Mouse (Mus musculus) intestine, embryonic 15.5 days (tissue): ENCODE data around the gene Slc39a11. TPM values are rescaled to one million over a fixed set of nuclear protein-coding genes. Genes with fewer than 3 reads are reported as not detected.

Experiments
- ATAC-seq: fragments of 200-750 bp; cut with Nextera tagmentation; 2 replicates; pipeline ENCODE4 v1.8.0; 2017; ENCODE audit warnings: moderate TSS enrichment, moderate library complexity
- H3K27ac ChIP-seq: fragments of 300-500 bp; sonication (generic); 2 replicates; pipeline ENCODE4 v1.5.1; 2015; ENCODE audit warnings: mild to moderate bottlenecking, inconsistent platforms
- H3K27me3 ChIP-seq: fragments of 300-500 bp; sonication (generic); replicated peaks from 2 replicates; pipeline ENCODE4 v1.6.1; 2015; ENCODE audit warnings: inconsistent platforms
- H3K36me3 ChIP-seq: fragments of 300-500 bp; sonication (generic); 2 replicates; pipeline ENCODE4 v1.6.1; 2015; ENCODE audit warnings: inconsistent platforms
- H3K4me1 ChIP-seq: fragments of 300-500 bp; sonication (generic); replicated peaks from 2 replicates; pipeline ENCODE4 v1.6.1; 2015; ENCODE audit warnings: inconsistent platforms
- H3K4me2 ChIP-seq: fragments of 300-500 bp; sonication (generic); replicated peaks from 2 replicates; pipeline ENCODE4 v1.6.1; 2015; ENCODE audit warnings: mild to moderate bottlenecking, inconsistent platforms
- H3K4me3 ChIP-seq: fragments of 300-500 bp; sonication (generic); replicated peaks from 2 replicates; pipeline ENCODE4 v1.5.1; 2015; ENCODE audit warnings: inconsistent platforms
- H3K9ac ChIP-seq: fragments of 300-500 bp; sonication (generic); 2 replicates; pipeline ENCODE4 v1.6.1; 2015; ENCODE audit warnings: inconsistent platforms
- H3K9me3 ChIP-seq: fragments of 300-500 bp; sonication (generic); 2 replicates; pipeline ENCODE4 v1.6.1; 2016; ENCODE audit warnings: inconsistent platforms
- WGBS: fragments of 180-500 bp; shearing (Covaris S2); methylation state at CpG from one replicate; pipeline ENCODE4 v1.1.7; 2015; 5-methylcytosine and 5-hydroxymethylcytosine counted together
- polyA plus RNA-seq: library from polyadenylated mRNA; unstranded; fragments of >200 nt; fragmentation: Nextera tagmentation; extraction: Ambion mirVana; gene quantifications from 2 replicates; pipeline ENCODE4 v1.2.1, GENCODE M21; 2015

Slc39a11 gene
- polyA plus RNA-seq, 1 experiment from 2014 or later = 40.8 TPM

GRCm38 (mm10) chr11:113309265-113309951, 340.5 kb downstream of the Slc39a11 start:
- Histone ChIP-seq H3K9ac (no peak overlapping the region), H3K27ac (no peak overlapping the region), H3K4me2 (no peak overlapping the region), H3K27me3 (no peaks in the 10 kb centered on the region), H3K4me1 (no peaks in the 10 kb centered on the region), H3K4me3 (no peak overlapping the region), H3K36me3 (no peaks in the 10 kb centered on the region), H3K9me3 (no peaks in the 10 kb centered on the region)
- WGBS = 70% methylated on average over 10 of the region's 10 CpGs
- no peak for ATAC-seq

GRCm38 (mm10) chr11:113308256-113308941, 341.5 kb downstream of the Slc39a11 start:
- Histone ChIP-seq H3K9ac (no peak overlapping the region), H3K4me1 (no peaks in the 10 kb centered on the region), H3K9me3 (no peaks in the 10 kb centered on the region), H3K4me3 (no peak overlapping the region), H3K4me2 (no peak overlapping the region), H3K27me3 (no peaks in the 10 kb centered on the region), H3K36me3 (no peaks in the 10 kb centered on the region), H3K27ac (no peak overlapping the region)
- WGBS = 71% methylated on average over 4 of the region's 4 CpGs
- no peak for ATAC-seq

GRCm38 (mm10) chr11:113303204-113303603, 346.7 kb downstream of the Slc39a11 start:
- ATAC-seq = no peak
- H3K4me1 ChIP-seq = no peaks in the 10 kb centered on the region
- no peak overlapping the region for H3K9ac ChIP-seq
- no peaks in the 10 kb centered on the region for H3K36me3 ChIP-seq
- no peak overlapping the region for H3K4me2 ChIP-seq
- H3K27me3 ChIP-seq = no peaks in the 10 kb centered on the region
- 85% methylated on average over 5 of the region's 5 CpGs for WGBS
- H3K4me3 ChIP-seq = no peak overlapping the region
- no peak overlapping the region for H3K27ac ChIP-seq
- no peaks in the 10 kb centered on the region for H3K9me3 ChIP-seq

- H3K4me2 ChIP-seq = no peak overlapping the region
- no peaks in the 10 kb centered on the region for H3K36me3 ChIP-seq
- no peak overlapping the region for H3K9ac ChIP-seq
- WGBS = 76% methylated on average over 10 of the region's 10 CpGs
- no peak overlapping the region for H3K27ac ChIP-seq
- H3K4me1 ChIP-seq = 0 out of 2 replicates have a peak, but pooled peaks cover 6% of the 10 kb centered on the region
- no peaks in the 10 kb centered on the region for H3K9me3 ChIP-seq
- H3K27me3 ChIP-seq = no peaks in the 10 kb centered on the region
- ATAC-seq = no peak
- no peak overlapping the region for H3K4me3 ChIP-seq
Measured at GRCm38 (mm10) chr11:113299492-113299891, 350.4 kb downstream of the Slc39a11 start.

- H3K9ac ChIP-seq = no peak overlapping the region
- no peaks in the 10 kb centered on the region for H3K36me3 ChIP-seq
- no peak overlapping the region for H3K4me2 ChIP-seq
- H3K9me3 ChIP-seq = no peaks in the 10 kb centered on the region
- no peak overlapping the region for H3K27ac ChIP-seq
- no peak overlapping the region for H3K4me3 ChIP-seq
- no peaks in the 10 kb centered on the region for H3K27me3 ChIP-seq
- ATAC-seq = peak; percentile 19; the same call in 1 of the 2 replicates
- 0 out of 2 replicates have a peak, but pooled peaks cover 9% of the 10 kb centered on the region for H3K4me1 ChIP-seq
- 23% methylated on average over 2 of the region's 2 CpGs for WGBS
Measured at GRCm38 (mm10) chr11:113297765-113298164, 352.1 kb downstream of the Slc39a11 start.

- Histone ChIP-seq H3K27ac (no peak overlapping the region), H3K4me1 (peaks cover 11% of the 10 kb centered on the region; the same call in 1 of the 2 replicates), H3K36me3 (no peaks in the 10 kb centered on the region), H3K9ac (no peak overlapping the region), H3K27me3 (no peaks in the 10 kb centered on the region), H3K9me3 (no peaks in the 10 kb centered on the region), H3K4me3 (no peak overlapping the region), H3K4me2 (no peak overlapping the region)
- WGBS = 75% methylated on average over 22 of the region's 22 CpGs
- ATAC-seq = 0 out of 2 replicates have a peak, but pooled peaks have one; percentile 2
Measured at GRCm38 (mm10) chr11:113296912-113297625, 352.8 kb downstream of the Slc39a11 start.

- no peak for ATAC-seq
- no peaks in the 10 kb centered on the region for H3K36me3 ChIP-seq
- 38% methylated on average over 7 of the region's 7 CpGs for WGBS
Measured at GRCm38 (mm10) chr11:113296162-113296561, 353.7 kb downstream of the Slc39a11 start.

GRCm38 (mm10) chr11:113294518-113294917, 355.4 kb downstream of the Slc39a11 start:
- WGBS = 51% methylated on average over 8 of the region's 8 CpGs
- Histone ChIP-seq H3K36me3 (no peaks in the 10 kb centered on the region), H3K4me1 (peaks cover 28% of the 10 kb centered on the region), H3K9ac (no peak overlapping the region), H3K4me2 (no peak overlapping the region), H3K4me3 (no peak overlapping the region), H3K9me3 (no peaks in the 10 kb centered on the region), H3K27ac (no peak overlapping the region), H3K27me3 (no peaks in the 10 kb centered on the region)
- ATAC-seq = no peak

More at GRCm38 (mm10) chr11:113296162-113296561, 353.7 kb downstream of the Slc39a11 start:
- Histone ChIP-seq H3K27ac (no peak overlapping the region), H3K4me3 (no peak overlapping the region), H3K9ac (no peak overlapping the region), H3K9me3 (no peaks in the 10 kb centered on the region), H3K4me2 (no peak overlapping the region), H3K27me3 (no peaks in the 10 kb centered on the region), H3K4me1 (peaks cover 20% of the 10 kb centered on the region)

- Histone ChIP-seq H3K27ac (peak overlapping the region; percentile 80), H3K9ac (no peak overlapping the region), H3K4me2 (no peak overlapping the region; the same call in 1 of the 2 replicates), H3K27me3 (no peaks in the 10 kb centered on the region), H3K36me3 (no peaks in the 10 kb centered on the region), H3K9me3 (no peaks in the 10 kb centered on the region), H3K4me3 (no peak overlapping the region), H3K4me1 (peaks cover 28% of the 10 kb centered on the region)
- WGBS = 48% methylated on average over 13 of the region's 13 CpGs
- peak; percentile 30 for ATAC-seq
Measured at GRCm38 (mm10) chr11:113292906-113293614, 356.8 kb downstream of the Slc39a11 start.

- Histone ChIP-seq H3K27ac (peak overlapping the region; percentile 89), H3K4me3 (no peak overlapping the region), H3K9ac (no peak overlapping the region), H3K36me3 (no peaks in the 10 kb centered on the region), H3K4me2 (0 out of 2 replicates have a peak overlapping the region, but pooled peaks have one; percentile 5), H3K27me3 (no peaks in the 10 kb centered on the region), H3K4me1 (peaks cover 28% of the 10 kb centered on the region), H3K9me3 (no peaks in the 10 kb centered on the region)
- WGBS = 61% methylated on average over 17 of the region's 17 CpGs
- peak; percentile 65 for ATAC-seq
Measured at GRCm38 (mm10) chr11:113291781-113292714, 357.8 kb downstream of the Slc39a11 start.

- WGBS = 57% methylated on average over 14 of the region's 14 CpGs
- Histone ChIP-seq H3K27me3 (no peaks in the 10 kb centered on the region), H3K27ac (peak overlapping the region; percentile 89), H3K36me3 (no peaks in the 10 kb centered on the region), H3K4me3 (no peak overlapping the region), H3K4me1 (peaks cover 28% of the 10 kb centered on the region), H3K4me2 (no peak overlapping the region), H3K9ac (no peak overlapping the region), H3K9me3 (no peaks in the 10 kb centered on the region)
- ATAC-seq = peak; percentile 69
Measured at GRCm38 (mm10) chr11:113290911-113291310, 359.0 kb downstream of the Slc39a11 start.
